In genomic region chr14:78849961-78850578, GRCm38 (mm10) we compare ENCODE assay signal across 8 mouse cellular contexts. TPM values are rescaled to one million over a fixed set of nuclear protein-coding genes. Genes with fewer than 3 reads are reported as not detected.
A peak's percentile ranks its signal among the peaks of the same experiment; 100 is the strongest.
DNase-seq lines count a peak whose midpoint lies in the region; ATAC-seq and TF ChIP-seq lines count a peak whose summit lies in the region.

No protein-coding gene starts in this region.

- H3K4me3 ChIP-seq in erythroblast, embryonic 14.5 days (replicated peaks), result peak overlapping the region; percentile 92
- peak overlapping the region; percentile 60 for H3K4me3 ChIP-seq in C2C12 (ENCODE audit: insufficient read depth, poor library complexity, severe bottlenecking)
- H3K4me3 ChIP-seq in forebrain, embryonic 12.5 days (replicated peaks), result peak overlapping the region; percentile 79; the same call in 1 of the 2 replicates
- H3K4me3 ChIP-seq in liver, embryonic 11.5 days (ENCODE audit: low read depth, low read length), result peak overlapping the region; percentile 71; the same call in 1 of the 2 replicates

- DNase-seq in liver, embryonic 11.5 days (ENCODE audit: low spot score), result no peak
- no peak for DNase-seq in right cerebral cortex, adult 18-20 months
- DNase-seq in thymus, postnatal 10 days (ENCODE audit: low spot score in 2 of 2), result no peak

- peaks cover 37% of the 10 kb centered on the region for H3K4me1 ChIP-seq in erythroblast, embryonic 14.5 days (ENCODE audit: control insufficient read depth)
- H3K4me1 ChIP-seq in forebrain, embryonic 12.5 days, result peaks cover 17% of the 10 kb centered on the region
- peaks cover 14% of the 10 kb centered on the region for H3K4me1 ChIP-seq in liver, embryonic 11.5 days (replicated peaks; ENCODE audit: control insufficient read depth, insufficient read depth, low read length)

- ATAC-seq in erythroblast, adult 5-6 weeks (replicated peaks; ENCODE audit: low FRiP score, poor library complexity, severe bottlenecking), result no peak
- no peak for ATAC-seq in forebrain, embryonic 12.5 days (ENCODE audit: low FRiP score)
- no peak for ATAC-seq in liver, embryonic 11.5 days (replicated peaks; ENCODE audit: low FRiP score)
- no peak for ATAC-seq in granulocyte monocyte progenitor cell, adult 5-6 weeks (replicated peaks; ENCODE audit: poor library complexity, severe bottlenecking)

- no peak overlapping the region for H3ac ChIP-seq in C2C12 (ENCODE audit: control insufficient read depth, insufficient read length, low read depth)

- 74% methylated on average over 5 of the region's 5 CpGs for WGBS in forebrain, embryonic 12.5 days
- WGBS in liver, embryonic 11.5 days, result 46% methylated on average over 5 of the region's 5 CpGs

- no peak overlapping the region for H3K9ac ChIP-seq in forebrain, embryonic 12.5 days
- H3K9ac ChIP-seq in liver, embryonic 11.5 days (ENCODE audit: low read depth, low read length), result no peak overlapping the region

- peaks cover 31% of the 10 kb centered on the region for H3K79me2 ChIP-seq in C2C12 (ENCODE audit: control insufficient read depth, insufficient read depth)

- H3K4me2 ChIP-seq in forebrain, embryonic 12.5 days, result peak overlapping the region; percentile 78
- H3K4me2 ChIP-seq in liver, embryonic 11.5 days, result peak overlapping the region; percentile 68

- peaks cover 15% of the 10 kb centered on the region for H3K79me3 ChIP-seq in C2C12 (ENCODE audit: low read depth)

- no peaks in the 10 kb centered on the region for H3K27me3 ChIP-seq in erythroblast, embryonic 14.5 days (ENCODE audit: control insufficient read depth)
- H3K27me3 ChIP-seq in C2C12 (ENCODE audit: control insufficient read depth, insufficient read depth, insufficient read length), result no peaks in the 10 kb centered on the region
- 0 out of 2 replicates have a peak, but pooled peaks cover 4% of the 10 kb centered on the region for H3K27me3 ChIP-seq in forebrain, embryonic 12.5 days
- H3K27me3 ChIP-seq in liver, embryonic 11.5 days (replicated peaks; ENCODE audit: control insufficient read depth, insufficient read depth, low read length), result no peaks in the 10 kb centered on the region

- no peak overlapping the region for H3K27ac ChIP-seq in forebrain, embryonic 12.5 days
- no peak overlapping the region for H3K27ac ChIP-seq in liver, embryonic 11.5 days (ENCODE audit: low read depth, low read length)

- H3K9me3 ChIP-seq in erythroblast, embryonic 14.5 days (ENCODE audit: control insufficient read depth, low read length), result no peaks in the 10 kb centered on the region
- no peaks in the 10 kb centered on the region for H3K9me3 ChIP-seq in forebrain, embryonic 12.5 days
- H3K9me3 ChIP-seq in liver, embryonic 11.5 days (ENCODE audit: control insufficient read depth, low read length), result no peaks in the 10 kb centered on the region

- no peak for TF ChIP-seq CTCF in C2C12 (IDR thresholded peaks at IDR 0.05; ENCODE audit: control insufficient read depth, insufficient read depth, insufficient read length)

- H3K36me3 ChIP-seq in erythroblast, embryonic 14.5 days (ENCODE audit: control insufficient read depth), result no peaks in the 10 kb centered on the region
- H3K36me3 ChIP-seq in C2C12 (ENCODE audit: control insufficient read depth, insufficient read depth), result no peaks in the 10 kb centered on the region
- no peaks in the 10 kb centered on the region for H3K36me3 ChIP-seq in forebrain, embryonic 12.5 days (replicated peaks)
- no peaks in the 10 kb centered on the region for H3K36me3 ChIP-seq in liver, embryonic 11.5 days (ENCODE audit: control insufficient read depth, insufficient read depth, low read length)

TF ChIP-seq in C2C12, 6 proteins besides CTCF, POLR2A, EP300 and RAD21:
- no peak for TF ChIP-seq CEBPB (IDR thresholded peaks at IDR 0.05; ENCODE audit: low read depth)
- no peak for TF ChIP-seq MAX (IDR thresholded peaks at IDR 0.05)
- no peak for TF ChIP-seq MYOG (IDR thresholded peaks at IDR 0.05; ENCODE audit: control insufficient read depth, extremely low read depth, insufficient read length)
- no peak for TF ChIP-seq USF1 (IDR thresholded peaks at IDR 0.05; ENCODE audit: low read depth)
- TF ChIP-seq FOSL1 (IDR thresholded peaks at IDR 0.05; ENCODE audit: insufficient read depth, low read length, poor library complexity, severe bottlenecking), result no peak
- TF ChIP-seq MYOD1 (IDR thresholded peaks at IDR 0.05; ENCODE audit: control insufficient read depth, insufficient read length, low read depth), result no peak

RNA-seq across cellular contexts. Expression of gene Vwa8, which starts 1.2 kb away (rescaled TPM):
- polyA plus RNA-seq in erythroblast, embryonic 14.5 days (2012), result 0.11 and 0.13 TPM in 2 replicates
- 4.6 and 6.9 TPM in 2 replicates for total RNA-seq in erythroblast, adult 5-6 weeks (2015; ENCODE audit: low replicate concordance)
- total RNA-seq in erythroblast, adult 5-6 weeks (2017; ENCODE audit: low replicate concordance), result 3.2 and 4.3 TPM in 2 replicates
- polyA plus RNA-seq in C2C12 (2012; fragmentation: generic; extraction: Trizol), result 13.9 TPM
- polyA plus RNA-seq in forebrain, embryonic 12.5 days (2016; fragmentation: Nextera tagmentation; extraction: Ambion mirVana), result 8.0 and 8.2 TPM in 2 replicates
- 12.6 and 13.2 TPM in 2 replicates for polyA plus RNA-seq in liver, embryonic 11.5 days (2014; fragmentation: Nextera tagmentation; extraction: Ambion mirVana)
- 18.5 and 23.2 TPM in 2 replicates for total RNA-seq in granulocyte monocyte progenitor cell, adult 5-6 weeks (2014; fragmentation: Nextera tagmentation)
- total RNA-seq in granulocyte monocyte progenitor cell, adult 5-6 weeks (2017), result 22.2 and 26.5 TPM in 2 replicates
